12 mouse cellular contexts compared by ENCODE assay signal in the genomic region with DNA sequence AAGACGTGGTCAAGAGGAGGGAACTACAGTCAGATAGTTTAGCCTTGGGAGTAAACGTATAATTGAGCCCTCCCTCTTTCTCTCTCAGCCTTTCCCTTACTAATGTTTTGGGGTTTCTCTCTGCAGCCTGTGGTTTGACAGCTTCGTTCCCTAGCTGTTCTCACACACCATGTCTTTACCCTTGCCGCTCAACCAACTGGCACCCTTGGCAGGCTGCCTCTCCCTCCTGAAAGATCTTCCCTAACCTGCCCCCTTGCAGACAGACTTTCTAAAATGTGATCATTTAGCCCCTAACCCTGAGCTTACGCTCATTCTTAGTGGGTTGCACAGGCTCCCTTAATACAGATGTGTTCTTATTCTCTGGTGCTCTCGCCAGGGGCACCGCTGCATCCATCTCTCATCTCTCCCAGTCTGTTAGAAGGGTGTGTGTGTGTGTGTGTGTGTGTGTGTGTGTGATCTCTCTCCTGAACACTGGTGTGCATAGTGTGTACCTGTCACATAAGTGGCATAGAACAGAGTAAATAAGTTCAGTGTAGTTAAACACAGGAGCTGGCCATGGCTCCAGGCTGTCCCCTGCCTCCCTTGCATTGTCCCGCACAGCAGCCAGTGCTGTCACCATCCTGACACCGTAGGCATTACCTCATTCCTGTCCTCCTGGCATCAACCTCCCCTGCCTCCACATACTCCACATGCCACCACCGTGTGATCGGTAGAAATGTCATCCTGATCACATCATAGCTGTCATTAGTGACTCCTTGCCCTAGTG.
DNase-seq lines count a peak whose midpoint lies in the region; ATAC-seq and TF ChIP-seq lines count a peak whose summit lies in the region.
"Had no signal": no experiment of that assay in that cellular context is flagged by ENCODE, and none has a peak within 500 bp of the region (broad histone marks: within the 10 kb centered on the region; RNA-seq: fewer than 3 reads in every experiment).

No protein-coding gene starts in this region.

- WGBS in midbrain, postnatal 0 days, result 81% methylated on average over 11 of the region's 11 CpGs

- no peaks in the 10 kb centered on the region for H3K36me3 ChIP-seq in megakaryocyte, embryonic 14.5 days (replicated peaks; ENCODE audit: low read length)
- no peaks in the 10 kb centered on the region for H3K36me3 ChIP-seq in midbrain, postnatal 0 days (ENCODE audit: insufficient read depth, low read length)
- H3K36me3 ChIP-seq: liver, embryonic 15.5 days had no signal

- peak overlapping the region; percentile 54 for H3K4me3 ChIP-seq in megakaryocyte, embryonic 14.5 days (replicated peaks)
- H3K4me3 ChIP-seq in midbrain, postnatal 0 days (ENCODE audit: low read depth, low read length), result no peak overlapping the region
- no peak overlapping the region for H3K4me3 ChIP-seq in left cerebral cortex, adult 2 months
- H3K4me3 ChIP-seq: liver, embryonic 15.5 days had no signal

- peaks cover 33% of the 10 kb centered on the region for H3K27me3 ChIP-seq in megakaryocyte, embryonic 14.5 days (replicated peaks)
- H3K27me3 ChIP-seq in midbrain, postnatal 0 days (ENCODE audit: insufficient read depth, low read length), result no peaks in the 10 kb centered on the region
- H3K27me3 ChIP-seq: liver, embryonic 15.5 days had no signal

- H3K4me2 ChIP-seq in midbrain, postnatal 0 days (ENCODE audit: low read depth, low read length, poor library complexity, severe bottlenecking), result no peak overlapping the region
- H3K4me2 ChIP-seq: liver, embryonic 15.5 days had no signal

- no peaks in the 10 kb centered on the region for H3K9me3 ChIP-seq in megakaryocyte, embryonic 14.5 days
- H3K9me3 ChIP-seq in midbrain, postnatal 0 days (ENCODE audit: low read length), result no peaks in the 10 kb centered on the region
- H3K9me3 ChIP-seq: liver, embryonic 15.5 days had no signal

- ATAC-seq in megakaryocyte, adult 5-6 weeks (ENCODE audit: poor library complexity, severe bottlenecking), result no peak
- peak; percentile 5; the same call in 1 of the 2 replicates for ATAC-seq in midbrain, postnatal 0 days (ENCODE audit: low FRiP score)

- H3K4me1 ChIP-seq in megakaryocyte, embryonic 14.5 days, result peaks cover 18% of the 10 kb centered on the region
- H3K4me1 ChIP-seq in midbrain, postnatal 0 days (ENCODE audit: insufficient read depth, low read length), result no peaks in the 10 kb centered on the region
- H3K4me1 ChIP-seq: liver, embryonic 15.5 days had no signal

- no peak overlapping the region for H3K9ac ChIP-seq in midbrain, postnatal 0 days (replicated peaks; ENCODE audit: low read length, poor library complexity, severe bottlenecking)
- H3K9ac ChIP-seq: liver, embryonic 15.5 days had no signal

- TF ChIP-seq CTCF in midbrain, postnatal 0 days (IDR thresholded peaks at IDR 0.05), result no peak
- no peak for TF ChIP-seq CTCF in left cerebral cortex, adult 2 months (IDR thresholded peaks at IDR 0.05)

- no peak overlapping the region for H3K27ac ChIP-seq in midbrain, postnatal 0 days (ENCODE audit: low read depth, low read length)
- no peak overlapping the region for H3K27ac ChIP-seq in left cerebral cortex, adult 2 months
- H3K27ac ChIP-seq: liver, embryonic 15.5 days; stomach, postnatal 0 days had no signal

- intact Hi-C loops in heart, postnatal 36 days (cut with DNase I), result no loop called here
- intact Hi-C loops in left cerebral cortex, adult 2 months (cut with DNase I), result no loop called here

- peak; percentile 55 for DNase-seq in heart, adult 11 months
- DNase-seq in heart, postnatal 36 days, result no peak
- peak; percentile 46 to 66 for DNase-seq in cerebellum, postnatal 14 days
- DNase-seq in midbrain, postnatal 0 days (ENCODE audit: low spot score), result peak; percentile 42
- no peak for DNase-seq in left cerebral cortex, adult 2 months (ENCODE audit: extremely low spot score in 1 of 2, low spot score in 2 of 2)
- DNase-seq in layer of hippocampus, postnatal 14 days (ENCODE audit: low spot score in 2 of 2), result no peak
- DNase-seq: kidney, adult 8-10 months; right cerebral cortex, postnatal 14 days had no signal

Comparison
In these comparisons a context has a peak if more than half of its experiments do, and no peak if none do; other contexts are left out.
1. DNase-seq: peak in heart, adult 11 months (single experiment), cerebellum, postnatal 14 days (2 of 2) and midbrain, postnatal 0 days (single experiment); none in heart, postnatal 36 days (0 of 2), left cerebral cortex, adult 2 months (0 of 2) and layer of hippocampus, postnatal 14 days (0 of 2).